Mouse (Mus musculus): ENCODE measurements around the gene Fthl17f. TPM values are rescaled to one million over a fixed set of nuclear protein-coding genes. Genes with fewer than 3 reads are reported as not detected.
A peak's percentile ranks its signal among the peaks of the same experiment; 100 is the strongest.
"Not testable (repeated sequence)": the region's sequence is repeated elsewhere in the genome, so short reads cannot be mapped to it uniquely, and the experiment has no call there.

Fthl17f gene
- not detected for total RNA-seq (2021)
- long read RNA-seq, experiment 1, result 0 reads
- long read RNA-seq, experiment 2, result 0 reads

GRCm38 (mm10) chrX:9062715-9063114 is at the start of gene Fthl17f:
Fthl17f (plus strand) TSS chrX:9063015.
- intact Hi-C loops (cut with DNase I), result not testable (repeated sequence)

GRCm38 (mm10) chrX:9016079-9016478 is 46.7 kb upstream of the Fthl17f start:
- intact Hi-C loops (cut with DNase I), result no loop called here
- H3K4me3 ChIP-seq, result no peak overlapping the region
- no peak for DNase-seq (ENCODE audit: extremely low spot score in 1 of 2, low spot score in 2 of 2)
- H3K27ac ChIP-seq, result no peak overlapping the region
- TF ChIP-seq CTCF (IDR thresholded peaks at IDR 0.05), result no peak

More at GRCm38 (mm10) chrX:9062715-9063114, at the start of gene Fthl17f:
- not testable (repeated sequence) for H3K4me3 ChIP-seq; H3K27ac ChIP-seq; DNase-seq (ENCODE audit: extremely low spot score in 1 of 2, low spot score in 2 of 2)

- no peak for DNase-seq (ENCODE audit: extremely low spot score in 1 of 2, low spot score in 2 of 2)
- no peak for TF ChIP-seq CTCF (IDR thresholded peaks at IDR 0.05)
These were observed 43.3 kb upstream of the Fthl17f start for GRCm38 (mm10) chrX:9019481-9019880.

GRCm38 (mm10) chrX:9033193-9033592 is 29.6 kb upstream of the Fthl17f start, which contains the start of gene Fthl17e:
Fthl17e (plus strand) TSS chrX:9033493.
- DNase-seq (ENCODE audit: extremely low spot score in 1 of 2, low spot score in 2 of 2); intact Hi-C loops (cut with DNase I): not testable (repeated sequence)

More at GRCm38 (mm10) chrX:9019481-9019880, 43.3 kb upstream of the Fthl17f start:
- no peak overlapping the region for H3K27ac ChIP-seq
- intact Hi-C loops (cut with DNase I), result no loop called here
- H3K4me3 ChIP-seq, result no peak overlapping the region

GRCm38 (mm10) chrX:9041611-9042010 is 21.2 kb upstream of the Fthl17f start:
- H3K27ac ChIP-seq; DNase-seq (ENCODE audit: extremely low spot score in 1 of 2, low spot score in 2 of 2); intact Hi-C loops (cut with DNase I); H3K4me3 ChIP-seq: not testable (repeated sequence)

More at GRCm38 (mm10) chrX:9033193-9033592, 29.6 kb upstream of the Fthl17f start, which contains the start of gene Fthl17e:
- H3K4me3 ChIP-seq, H3K27ac ChIP-seq: not testable (repeated sequence)

- H3K27ac ChIP-seq; H3K4me3 ChIP-seq; intact Hi-C loops (cut with DNase I): not testable (repeated sequence)
- peak; percentile 71 to 94 for DNase-seq (ENCODE audit: extremely low spot score in 1 of 2, low spot score in 2 of 2)
- peak; percentile 38 for TF ChIP-seq CTCF (IDR thresholded peaks at IDR 0.05)
These were observed 1.9 kb upstream of the Fthl17f start for GRCm38 (mm10) chrX:9060952-9061351.

GRCm38 (mm10) chrX:9062101-9062500 is 714 bp upstream of the Fthl17f start:
- H3K4me3 ChIP-seq, result no peak overlapping the region
- DNase-seq (ENCODE audit: extremely low spot score in 1 of 2, low spot score in 2 of 2), result no peak
- H3K27ac ChIP-seq, result no peak overlapping the region
- intact Hi-C loops (cut with DNase I), result no loop called here
- TF ChIP-seq CTCF (IDR thresholded peaks at IDR 0.05), result no peak

GRCm38 (mm10) chrX:9077699-9078098 is 14.9 kb downstream of the Fthl17f start:
- DNase-seq (ENCODE audit: extremely low spot score in 1 of 2, low spot score in 2 of 2), result peak; percentile 40 to 75
- intact Hi-C loops (cut with DNase I); H3K4me3 ChIP-seq; H3K27ac ChIP-seq: not testable (repeated sequence)
- TF ChIP-seq CTCF (IDR thresholded peaks at IDR 0.05), result peak; percentile 36

- DNase-seq (ENCODE audit: extremely low spot score in 1 of 2, low spot score in 2 of 2); intact Hi-C loops (cut with DNase I); H3K4me3 ChIP-seq; H3K27ac ChIP-seq: not testable (repeated sequence)
These were observed 32.3 kb downstream of the Fthl17f start for GRCm38 (mm10) chrX:9095066-9095465.

GRCm38 (mm10) chrX:9104262-9104661 is 41.4 kb downstream of the Fthl17f start, which contains the start of gene 4930402K13Rik:
4930402K13Rik (plus strand) TSS chrX:9104562.
- no peak within 1 kb of the TSS for H3K4me3 ChIP-seq
- DNase-seq (ENCODE audit: extremely low spot score in 1 of 2, low spot score in 2 of 2), result no peak
- intact Hi-C loops (cut with DNase I), result no loop called here
- no peak for TF ChIP-seq CTCF (IDR thresholded peaks at IDR 0.05)
- no peak within 1 kb of the TSS for H3K27ac ChIP-seq

GRCm38 (mm10) chrX:9110381-9110780 is 47.6 kb downstream of the Fthl17f start:
- no peak overlapping the region for H3K4me3 ChIP-seq
- H3K27ac ChIP-seq, result no peak overlapping the region
- no peak for DNase-seq (ENCODE audit: extremely low spot score in 1 of 2, low spot score in 2 of 2)
- no peak for TF ChIP-seq CTCF (IDR thresholded peaks at IDR 0.05)
- intact Hi-C loops (cut with DNase I), result no loop called here

Other genes with a start within 250 kb of the Fthl17f start
- not detected for gene Gm6592, start 219.0 kb upstream of the Fthl17f start, total RNA-seq (2021)
- gene Gm5751, start 188.8 kb upstream of the Fthl17f start, total RNA-seq (2021), result not detected
- gene B630019K06Rik, start 170.6 kb upstream of the Fthl17f start, total RNA-seq (2021), result 10 to 100 TPM; 31.4 to 35.0 TPM
- gene Fthl17b, start 100.0 kb upstream of the Fthl17f start, total RNA-seq (2021), result not detected
- gene Fthl17c, start 86.5 kb upstream of the Fthl17f start, total RNA-seq (2021), result not detected
- gene Fthl17d, start 76.3 kb upstream of the Fthl17f start, total RNA-seq (2021), result not detected
- gene Fthl17e, start 29.5 kb upstream of the Fthl17f start, total RNA-seq (2021), result not detected
- gene 4930402K13Rik, start 41.5 kb downstream of the Fthl17f start, total RNA-seq (2021), result not detected
- 1 to 10 TPM; 6.8 to 7.8 TPM for gene Lancl3, start 136.9 kb downstream of the Fthl17f start, total RNA-seq (2021)
- gene Gm14862, start 193.9 kb downstream of the Fthl17f start, total RNA-seq (2021), result not detected
- 10 to 100 TPM; 15.2 to 16.6 TPM for gene Xk, start 209.7 kb downstream of the Fthl17f start, total RNA-seq (2021)
- not detected for gene H2al1m, start 220.7 kb downstream of the Fthl17f start, total RNA-seq (2021)

All from left cerebral cortex, adult 2 months (tissue).